Mouse (Mus musculus) heart, adult 2 months (tissue): Measurements from ENCODE around the gene 3110082J24Rik. TPM values are rescaled to one million over a fixed set of nuclear protein-coding genes. Genes with fewer than 3 reads are reported as not detected.

ENCODE experiments used
- DNase-seq, 2 experiments: peaks; one replicate each; pipeline ENCODE4 v3.0.0; 2021
- H3K27ac ChIP-seq: fragments of 200-600 bp; 2 replicates; pipeline ENCODE4 v1.8.1; 2022
- H3K27me3 ChIP-seq: fragments of 200-500 bp; 2 replicates; pipeline ENCODE4 v1.6.1; 2012; ENCODE audit warnings: mild to moderate bottlenecking, low read length, inconsistent platforms, mixed read lengths; ENCODE audit not compliant: control insufficient read depth, insufficient read depth
- H3K36me3 ChIP-seq: fragments of 200-500 bp; 2 replicates; pipeline ENCODE4 v1.6.1; 2012; ENCODE audit warnings: low read length, inconsistent platforms; ENCODE audit not compliant: control insufficient read depth, insufficient read depth
- H3K4me1 ChIP-seq: fragments of 200-500 bp; 2 replicates; pipeline ENCODE4 v1.6.1; 2011; ENCODE audit warnings: low read length; ENCODE audit not compliant: control insufficient read depth, insufficient read depth
- H3K4me3 ChIP-seq: fragments of 200-600 bp; 2 replicates; pipeline ENCODE4 v1.8.1; 2022
- H3K79me2 ChIP-seq: fragments of 200-500 bp; replicated peaks from 2 replicates; pipeline ENCODE4 v1.6.1; 2012; ENCODE audit warnings: mild to moderate bottlenecking, inconsistent platforms, low read length, moderate library complexity, mixed read lengths; ENCODE audit not compliant: control insufficient read depth, insufficient read depth
- H3K9ac ChIP-seq: fragments of 200-500 bp; 2 replicates; pipeline ENCODE4 v1.6.1; 2012; ENCODE audit warnings: low read depth, mild to moderate bottlenecking, control low read depth, inconsistent platforms, low read length, mixed read lengths
- CTCF ChIP-seq: fragments of 200-600 bp; IDR thresholded peaks from 2 replicates; pipeline ENCODE4 v1.8.1; 2022; ENCODE audit warnings: antibody characterized with exemption, mild to moderate bottlenecking, moderate library complexity
- EP300 ChIP-seq: fragments of 200-500 bp; IDR thresholded peaks from 2 replicates; pipeline ENCODE4 v1.6.1; 2011; ENCODE audit warnings: low read depth, low read length, control low read depth; ENCODE audit not compliant: insufficient read depth
- POLR2A ChIP-seq: fragments of 200-500 bp; IDR thresholded peaks from 2 replicates; pipeline ENCODE4 v1.6.1; 2011; ENCODE audit warnings: mild to moderate bottlenecking, low read depth, low read length, control low read depth; ENCODE audit not compliant: insufficient read depth
- WGBS: fragments of 180-500 bp; shearing (Covaris S2); methylation state at CpG from one replicate; pipeline ENCODE4 v1.1.7; 2018; 5-methylcytosine and 5-hydroxymethylcytosine counted together
- intact Hi-C: fragments of 180-260 bp; cut with DNase I; formaldehyde crosslinking; loops from one replicate; pipeline ENCODE4 v1.15.1; 2025
- polyA plus RNA-seq: library from polyadenylated mRNA; depleted of rRNA; stranded (reverse); fragments of >200 nt; gene quantifications from 2 replicates; pipeline ENCODE4 v1.2.3, GENCODE M21; 2012; rRNA removed
- total RNA-seq, 2 experiments: library from RNA; stranded (reverse); gene quantifications; 2 replicates each; pipeline ENCODE4 v1.2.3; 2021

Gene 3110082J24Rik
- total and polyA plus RNA-seq, 3 experiments = not detected

GRCm38 (mm10) chr5:30058216-30058731, 47.6 kb downstream of the 3110082J24Rik start:
- 87% methylated on average over 6 of the region's 6 CpGs for WGBS
- TF ChIP-seq EP300 (no peak), CTCF (no peak), POLR2A (no peak)
- H3K79me2 ChIP-seq = no peaks in the 10 kb centered on the region

More at GRCm38 (mm10) chr5:30058216-30058731, 47.6 kb downstream of the 3110082J24Rik start:
- no peak overlapping the region for H3K9ac ChIP-seq
- no peak for DNase-seq
- H3K4me3 ChIP-seq = no peak overlapping the region
- H3K36me3 ChIP-seq = no peaks in the 10 kb centered on the region
- intact Hi-C loops = no loop called here
- H3K27ac ChIP-seq = no peak overlapping the region
- H3K4me1 ChIP-seq = no peaks in the 10 kb centered on the region
- no peaks in the 10 kb centered on the region for H3K27me3 ChIP-seq

Other genes with a start within 250 kb of the 3110082J24Rik start
- not detected for gene Il6, start 93.0 kb downstream of the 3110082J24Rik start, total RNA-seq
- gene Il6, start 93.0 kb downstream of the 3110082J24Rik start, polyA plus RNA-seq = not detected in 2 replicates
- gene Tyms, start 32.5 kb downstream of the 3110082J24Rik start, total RNA-seq = 1 to 10 TPM; 2.3 to 3.8 TPM
- 3.3 and 4.2 TPM in 2 replicates for gene Tyms, start 32.5 kb downstream of the 3110082J24Rik start, polyA plus RNA-seq
- under 1 TPM; 0.07 to 0.13 TPM for gene Garem2, start 925 bp downstream of the 3110082J24Rik start, total RNA-seq
- 0.23 and 0.44 TPM in 2 replicates for gene Garem2, start 925 bp downstream of the 3110082J24Rik start, polyA plus RNA-seq
- gene Hadha, start 49.1 kb upstream of the 3110082J24Rik start, total RNA-seq = 1,000 to 10,000 TPM; 1,174 to 1,333 TPM
- gene Hadha, start 49.1 kb upstream of the 3110082J24Rik start, polyA plus RNA-seq = 367 and 592 TPM in 2 replicates
- 1,000 to 10,000 TPM; 1,981 to 2,338 TPM for gene Hadhb, start 49.2 kb upstream of the 3110082J24Rik start, total RNA-seq
- gene Hadhb, start 49.2 kb upstream of the 3110082J24Rik start, polyA plus RNA-seq = 1,187 and 1,731 TPM in 2 replicates
- gene Adgrf3, start 99.6 kb upstream of the 3110082J24Rik start, total RNA-seq = under 1 TPM in 1 of 2 experiments, not detected in 1; 0.20 TPM
- gene Adgrf3, start 99.6 kb upstream of the 3110082J24Rik start, polyA plus RNA-seq = 0.12 and 0.20 TPM in 2 replicates
- gene Selenoi, start 126.5 kb upstream of the 3110082J24Rik start, total RNA-seq = 10 to 100 TPM; 13.9 to 16.1 TPM
- gene Selenoi, start 126.5 kb upstream of the 3110082J24Rik start, polyA plus RNA-seq = 17.9 and 31.4 TPM in 2 replicates
- gene Drc1, start 175.3 kb upstream of the 3110082J24Rik start, total RNA-seq = not detected
- gene Drc1, start 175.3 kb upstream of the 3110082J24Rik start, polyA plus RNA-seq = 0.12 and 0.18 TPM in 2 replicates